Mouse (Mus musculus) layer of hippocampus, adult 8-10 months (tissue): ENCODE data around the gene Tmem63b. TPM values are rescaled to one million over a fixed set of nuclear protein-coding genes. Genes with fewer than 3 reads are reported as not detected.
"Not testable (repeated sequence)": the region's sequence is repeated elsewhere in the genome, so short reads cannot be mapped to it uniquely, and the experiment has no call there.

Experiments used
- DNase-seq, 2 experiments: peaks; one replicate each; pipeline ENCODE4 v3.0.0; 2022; ENCODE audit warnings: low spot score in 2 of 2
- total RNA-seq, 4 experiments: library from RNA; stranded (reverse); gene quantifications; 2 replicates each; pipeline ENCODE4 v1.2.4; 2022

Tmem63b gene
- total RNA-seq, 4 experiments from 2014 or later, result 160 to 184 (median 166) TPM

GRCm38 (mm10) chr17:45626577-45627134, 60.0 kb downstream of the Tmem63b start:
- peak; percentile 60 to 71 for DNase-seq

DNA sequence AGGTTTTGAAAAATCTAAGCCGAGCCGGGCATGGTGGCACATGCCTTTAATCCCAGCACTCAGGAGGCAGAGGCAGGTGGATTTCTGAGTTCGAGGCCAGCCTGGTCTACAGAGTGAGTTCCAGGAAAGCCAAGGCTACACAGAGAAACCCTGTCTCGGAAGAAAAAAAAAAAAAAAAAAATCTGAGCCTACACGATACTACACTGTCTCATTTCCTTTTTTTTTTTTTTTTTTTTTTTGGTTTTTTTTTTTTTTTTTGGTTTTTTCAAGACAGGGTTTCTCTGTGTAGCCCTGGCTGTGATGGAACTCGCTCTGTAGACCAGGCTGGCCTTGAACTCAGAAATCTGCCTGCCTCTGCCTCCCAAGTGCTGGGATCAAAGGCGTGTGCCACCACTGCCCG, 63.3 kb downstream of the Tmem63b start:
- DNase-seq, result not testable (repeated sequence)

- no peak for DNase-seq
These were observed 67.1 kb downstream of the Tmem63b start for GRCm38 (mm10) chr17:45619386-45620256.

DNA sequence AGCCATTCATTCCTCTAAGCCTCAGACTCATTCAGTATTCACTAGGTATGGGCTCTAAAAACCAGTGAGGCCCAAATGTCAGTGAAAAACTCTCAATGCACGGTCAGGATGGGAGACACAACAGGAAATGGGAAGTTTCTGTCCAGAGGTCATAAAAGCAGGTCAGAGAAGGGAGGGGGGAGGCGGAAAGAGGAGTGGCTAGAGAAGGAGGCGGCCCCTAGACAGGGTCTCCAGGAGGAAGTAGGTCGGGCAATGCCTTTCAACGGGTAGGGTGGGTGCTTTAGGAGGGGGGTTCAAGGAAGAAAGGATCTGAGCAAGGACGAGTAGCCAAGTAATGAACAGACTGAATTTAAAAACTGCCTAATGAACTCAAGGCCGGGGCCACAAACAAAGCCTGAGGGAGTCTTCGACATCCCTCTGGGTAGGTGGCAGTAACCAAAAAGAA, 67.7 kb downstream of the Tmem63b start:
- no peak for DNase-seq

DNA sequence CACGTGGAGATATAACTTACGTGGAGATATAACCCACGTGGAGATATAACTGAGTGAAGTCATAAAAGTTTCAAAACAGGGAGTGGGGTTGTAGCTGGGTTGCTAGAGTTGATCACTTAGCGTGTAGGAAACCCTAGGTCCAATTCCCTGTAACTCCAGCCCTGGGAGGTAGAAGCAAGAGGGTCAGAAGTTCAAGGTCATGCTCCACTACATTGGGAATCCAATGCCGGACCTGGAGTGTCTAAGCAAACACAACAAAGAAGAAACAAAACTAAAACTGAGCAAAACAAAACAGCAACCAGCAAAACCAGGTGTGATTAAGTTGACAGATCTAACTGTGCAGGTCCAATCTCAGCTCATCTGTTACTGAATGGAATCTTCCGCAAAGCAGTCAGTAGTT, 69.0 kb downstream of the Tmem63b start:
- no peak for DNase-seq

GRCm38 (mm10) chr17:45616679-45617078, 70.0 kb downstream of the Tmem63b start:
- DNase-seq, result no peak

GRCm38 (mm10) chr17:45616046-45616650, 70.6 kb downstream of the Tmem63b start:
- no peak for DNase-seq

DNA sequence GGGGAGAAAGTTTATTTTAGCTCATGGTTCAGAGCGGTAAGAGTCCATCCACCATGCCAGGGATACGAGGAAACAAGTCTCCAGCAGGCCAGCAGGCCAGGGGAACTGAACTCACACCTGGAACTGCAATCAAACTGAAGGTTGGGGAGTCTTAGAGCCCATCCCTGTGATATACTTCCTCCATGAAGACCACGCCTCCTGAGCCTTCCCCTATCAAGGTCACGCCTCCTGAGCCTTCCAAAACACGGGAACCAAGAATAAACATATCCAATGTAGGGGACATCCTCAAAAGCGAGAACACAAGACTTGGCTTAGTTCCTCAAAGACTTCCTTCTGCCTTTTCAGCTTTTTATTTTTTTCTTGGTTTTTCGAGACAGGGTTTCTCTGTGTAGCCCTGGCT, 73.8 kb downstream of the Tmem63b start:
- DNase-seq, result no peak

DNA sequence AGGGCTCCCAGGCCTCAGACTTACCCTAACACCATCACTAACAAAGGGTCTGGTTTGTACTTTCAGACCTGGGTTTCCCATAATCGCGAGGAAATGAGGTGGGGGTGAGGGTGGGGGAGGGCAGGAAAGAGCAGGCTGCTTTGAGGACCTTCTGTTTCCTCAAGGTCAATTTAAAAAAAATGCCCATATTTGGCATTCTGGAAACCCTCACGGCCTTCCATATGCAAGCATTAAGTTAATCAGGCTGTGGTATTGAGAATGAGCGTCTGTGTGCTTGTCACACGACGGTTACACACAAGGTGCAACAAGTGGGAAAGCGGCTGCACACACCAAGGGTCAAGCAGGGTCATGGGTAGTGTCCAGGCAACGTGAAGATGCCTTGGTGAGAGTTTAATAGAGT, 74.7 kb downstream of the Tmem63b start:
- no peak for DNase-seq

Other genes with a start within 250 kb of the Tmem63b start
- gene Spats1, start 211.5 kb downstream of the Tmem63b start, total RNA-seq, result 1 to 10 TPM; 5.0 to 7.8 (median 5.9) TPM
- 10 to 100 TPM; 21.8 to 30.6 (median 24.3) TPM for gene Aars2, start 180.1 kb downstream of the Tmem63b start, total RNA-seq
- 1 to 10 TPM in 3 of 4 experiments, under 1 TPM in 1; 0.92 to 1.3 (median 1.1) TPM for gene Tcte1, start 163.5 kb downstream of the Tmem63b start, total RNA-seq
- gene Tmem151b, start 137.2 kb downstream of the Tmem63b start, total RNA-seq, result 100 to 1,000 TPM in 3 of 4 experiments, 10 to 100 TPM in 1; 91.5 to 121 (median 111) TPM
- gene Nfkbie, start 131.2 kb downstream of the Tmem63b start, total RNA-seq, result 1 to 10 TPM; 2.3 to 3.3 (median 2.7) TPM
- 10 to 100 TPM; 26.6 to 35.6 (median 30.3) TPM for gene Slc35b2, start 123.0 kb downstream of the Tmem63b start, total RNA-seq
- 1,000 to 10,000 TPM; 1,566 to 2,023 (median 1,742) TPM for gene Hsp90ab1, start 113.6 kb downstream of the Tmem63b start, total RNA-seq
- gene Slc29a1, start 87.3 kb downstream of the Tmem63b start, total RNA-seq, result 10 to 100 TPM; 19.4 to 26.3 (median 21.0) TPM
- gene Mymx, start 84.8 kb downstream of the Tmem63b start, total RNA-seq, result not detected
- gene Capn11, start 27.6 kb downstream of the Tmem63b start, total RNA-seq, result 1 to 10 TPM in 1 of 4 experiments, under 1 TPM in 3; 0.22 to 1.1 (median 0.41) TPM
- gene Mrpl14, start 583 bp downstream of the Tmem63b start, total RNA-seq, result 10 to 100 TPM; 36.8 to 48.9 (median 39.1) TPM
- not detected for gene 1600014C23Rik, start 46.9 kb upstream of the Tmem63b start, total RNA-seq